Mouse (Mus musculus): ENCODE measurements at regions not wholly inside any gene's neighbourhood (a gene's known extent, or its start where the extent isn't known, plus 50 kb on each side); places are given as distances from the start of the nearest gene placed in this dataset.

- H3K36me3 ChIP-seq = no peaks in the 10 kb centered on the region
- H3K27me3 ChIP-seq = no peaks in the 10 kb centered on the region
- H3K9ac ChIP-seq = no peak overlapping the region
- H3K4me2 ChIP-seq = no peak overlapping the region
- no peaks in the 10 kb centered on the region for H3K9me3 ChIP-seq (replicated peaks)
- no peak overlapping the region for H3K4me3 ChIP-seq (replicated peaks)
- ATAC-seq (replicated peaks; ENCODE audit: low FRiP score) = no peak
- H3K27ac ChIP-seq = no peak overlapping the region
- no peaks in the 10 kb centered on the region for H3K4me1 ChIP-seq
Measured at GRCm38 (mm10) chr2:78399236-78399635, 453.1 kb upstream of the Cwc22 start.

- H3K27me3 ChIP-seq = no peaks in the 10 kb centered on the region
- 74% methylated on average over 3 of the region's 3 CpGs for WGBS
- H3K4me1 ChIP-seq = no peaks in the 10 kb centered on the region
- no peaks in the 10 kb centered on the region for H3K9me3 ChIP-seq (replicated peaks)
- no peak overlapping the region for H3K4me2 ChIP-seq
- H3K9ac ChIP-seq = no peak overlapping the region
- no peaks in the 10 kb centered on the region for H3K36me3 ChIP-seq
- no peak overlapping the region for H3K4me3 ChIP-seq (replicated peaks)
- H3K27ac ChIP-seq = no peak overlapping the region
- no peak for ATAC-seq (replicated peaks; ENCODE audit: low FRiP score)
Measured at GRCm38 (mm10) chr2:78396924-78397323, 450.7 kb upstream of the Cwc22 start.

- no peaks in the 10 kb centered on the region for H3K27me3 ChIP-seq
Measured at GRCm38 (mm10) chr2:78393090-78393489, 446.9 kb upstream of the Cwc22 start.

GRCm38 (mm10) chr2:78392425-78392824 is 446.2 kb upstream of the Cwc22 start:
- H3K27me3 ChIP-seq = no peaks in the 10 kb centered on the region
- WGBS = 79% methylated on average over 2 of the region's 2 CpGs
- ATAC-seq (replicated peaks; ENCODE audit: low FRiP score) = no peak
- H3K9ac ChIP-seq = no peak overlapping the region
- H3K36me3 ChIP-seq = no peaks in the 10 kb centered on the region
- H3K4me2 ChIP-seq = no peak overlapping the region
- H3K27ac ChIP-seq = no peak overlapping the region
- H3K4me3 ChIP-seq (replicated peaks) = no peak overlapping the region
- no peaks in the 10 kb centered on the region for H3K4me1 ChIP-seq
- no peaks in the 10 kb centered on the region for H3K9me3 ChIP-seq (replicated peaks)

More at GRCm38 (mm10) chr2:78393090-78393489, 446.9 kb upstream of the Cwc22 start:
- Histone ChIP-seq H3K4me3 (replicated peaks) (no peak overlapping the region), H3K9me3 (replicated peaks) (no peaks in the 10 kb centered on the region), H3K36me3 (no peaks in the 10 kb centered on the region), H3K27ac (no peak overlapping the region), H3K4me1 (no peaks in the 10 kb centered on the region), H3K4me2 (no peak overlapping the region), H3K9ac (no peak overlapping the region)
- ATAC-seq (replicated peaks; ENCODE audit: low FRiP score) = no peak
- 33% methylated on average over 4 of the region's 4 CpGs for WGBS

GRCm38 (mm10) chr2:78388001-78388400 is 441.8 kb upstream of the Cwc22 start:
- Histone ChIP-seq H3K27ac (no peak overlapping the region), H3K4me1 (no peaks in the 10 kb centered on the region), H3K27me3 (no peaks in the 10 kb centered on the region), H3K4me2 (no peak overlapping the region), H3K36me3 (no peaks in the 10 kb centered on the region), H3K9me3 (replicated peaks) (no peaks in the 10 kb centered on the region), H3K4me3 (replicated peaks) (no peak overlapping the region), H3K9ac (no peak overlapping the region)
- ATAC-seq (replicated peaks; ENCODE audit: low FRiP score) = no peak
- 54% methylated on average over 4 of the region's 4 CpGs for WGBS

GRCm38 (mm10) chr2:78381234-78381633 is 435.1 kb upstream of the Cwc22 start:
- no peak overlapping the region for H3K9ac ChIP-seq
- H3K27me3 ChIP-seq = no peaks in the 10 kb centered on the region
- H3K9me3 ChIP-seq (replicated peaks) = no peaks in the 10 kb centered on the region
- H3K36me3 ChIP-seq = no peaks in the 10 kb centered on the region
- no peaks in the 10 kb centered on the region for H3K4me1 ChIP-seq
- no peak overlapping the region for H3K4me3 ChIP-seq (replicated peaks)
- no peak overlapping the region for H3K4me2 ChIP-seq
- no peak overlapping the region for H3K27ac ChIP-seq
- ATAC-seq (replicated peaks; ENCODE audit: low FRiP score) = no peak

GRCm38 (mm10) chr2:78331736-78332475 is 385.7 kb upstream of the Cwc22 start:
- ATAC-seq (replicated peaks; ENCODE audit: low FRiP score) = no peak

GRCm38 (mm10) chr2:78326091-78326490 is 379.9 kb upstream of the Cwc22 start:
- ATAC-seq (replicated peaks; ENCODE audit: low FRiP score) = no peak
- Histone ChIP-seq H3K4me3 (replicated peaks) (no peak overlapping the region), H3K4me1 (no peaks in the 10 kb centered on the region), H3K9me3 (replicated peaks) (no peaks in the 10 kb centered on the region), H3K27ac (no peak overlapping the region), H3K4me2 (no peak overlapping the region), H3K27me3 (no peaks in the 10 kb centered on the region), H3K36me3 (no peaks in the 10 kb centered on the region), H3K9ac (no peak overlapping the region)
- 81% methylated on average over 2 of the region's 2 CpGs for WGBS

More at GRCm38 (mm10) chr2:78331736-78332475, 385.7 kb upstream of the Cwc22 start:
- no peak overlapping the region for H3K4me3 ChIP-seq (replicated peaks)
- H3K27ac ChIP-seq = no peak overlapping the region
- no peaks in the 10 kb centered on the region for H3K4me1 ChIP-seq
- no peaks in the 10 kb centered on the region for H3K36me3 ChIP-seq
- no peak overlapping the region for H3K9ac ChIP-seq
- no peaks in the 10 kb centered on the region for H3K9me3 ChIP-seq (replicated peaks)
- H3K4me2 ChIP-seq = no peak overlapping the region
- WGBS = 85% methylated on average over 5 of the region's 5 CpGs
- H3K27me3 ChIP-seq = no peaks in the 10 kb centered on the region

- 67% methylated on average over 3 of the region's 3 CpGs for WGBS
- H3K27me3 ChIP-seq = no peaks in the 10 kb centered on the region
- H3K4me3 ChIP-seq (replicated peaks) = no peak overlapping the region
- no peak overlapping the region for H3K9ac ChIP-seq
- H3K9me3 ChIP-seq (replicated peaks) = no peaks in the 10 kb centered on the region
- no peak for ATAC-seq (replicated peaks; ENCODE audit: low FRiP score)
- H3K4me1 ChIP-seq = no peaks in the 10 kb centered on the region
- H3K4me2 ChIP-seq = no peak overlapping the region
- no peak overlapping the region for H3K27ac ChIP-seq
- H3K36me3 ChIP-seq = no peaks in the 10 kb centered on the region
Measured at GRCm38 (mm10) chr2:78322216-78322965, 376.2 kb upstream of the Cwc22 start.

GRCm38 (mm10) chr2:78311766-78312491 is 365.8 kb upstream of the Cwc22 start:
- no peak for ATAC-seq (replicated peaks; ENCODE audit: low FRiP score)
- Histone ChIP-seq H3K27ac (no peak overlapping the region), H3K4me2 (no peak overlapping the region), H3K9me3 (replicated peaks) (no peaks in the 10 kb centered on the region), H3K36me3 (no peaks in the 10 kb centered on the region), H3K9ac (no peak overlapping the region), H3K4me3 (replicated peaks) (no peak overlapping the region), H3K4me1 (no peaks in the 10 kb centered on the region), H3K27me3 (no peaks in the 10 kb centered on the region)
- WGBS = 73% methylated on average over 13 of the region's 13 CpGs

- no peak overlapping the region for H3K4me2 ChIP-seq
- H3K9me3 ChIP-seq (replicated peaks) = no peaks in the 10 kb centered on the region
- H3K4me1 ChIP-seq = no peaks in the 10 kb centered on the region
- no peak overlapping the region for H3K27ac ChIP-seq
- no peaks in the 10 kb centered on the region for H3K36me3 ChIP-seq
- H3K4me3 ChIP-seq (replicated peaks) = no peak overlapping the region
- ATAC-seq (replicated peaks; ENCODE audit: low FRiP score) = no peak
- 80% methylated on average over 2 of the region's 2 CpGs for WGBS
- H3K9ac ChIP-seq = no peak overlapping the region
- no peaks in the 10 kb centered on the region for H3K27me3 ChIP-seq
Measured at GRCm38 (mm10) chr2:78309361-78309760, 363.2 kb upstream of the Cwc22 start.

- Histone ChIP-seq H3K27me3 (no peaks in the 10 kb centered on the region), H3K4me3 (replicated peaks) (no peak overlapping the region), H3K27ac (no peak overlapping the region), H3K9ac (no peak overlapping the region), H3K36me3 (no peaks in the 10 kb centered on the region), H3K4me2 (no peak overlapping the region), H3K9me3 (replicated peaks) (no peaks in the 10 kb centered on the region), H3K4me1 (no peaks in the 10 kb centered on the region)
- ATAC-seq (replicated peaks; ENCODE audit: low FRiP score) = no peak
- 80% methylated on average over 4 of the region's 4 CpGs for WGBS
Measured at GRCm38 (mm10) chr2:78306897-78307296, 360.7 kb upstream of the Cwc22 start.
